Mouse (Mus musculus) hindbrain, embryonic 12.5 days (tissue): ENCODE data around the gene Abcc4. TPM values are rescaled to one million over a fixed set of nuclear protein-coding genes. Genes with fewer than 3 reads are reported as not detected.
A peak's percentile ranks its signal among the peaks of the same experiment; 100 is the strongest.

Experiments
- ATAC-seq: fragments of 200-750 bp; cut with Nextera tagmentation; 2 replicates; pipeline ENCODE4 v1.8.0; 2017; ENCODE audit warnings: moderate TSS enrichment; ENCODE audit not compliant: low FRiP score
- H3K27ac ChIP-seq: fragments of 300-500 bp; sonication (generic); 2 replicates; pipeline ENCODE4 v1.5.1; 2016; ENCODE audit warnings: mild to moderate bottlenecking
- H3K27me3 ChIP-seq: fragments of 300-500 bp; sonication (generic); 2 replicates; pipeline ENCODE4 v1.6.1; 2016; ENCODE audit warnings: mild to moderate bottlenecking
- H3K36me3 ChIP-seq: fragments of 300-500 bp; sonication (generic); 2 replicates; pipeline ENCODE4 v1.6.1; 2016; ENCODE audit warnings: mild to moderate bottlenecking
- H3K4me1 ChIP-seq: fragments of 300-500 bp; sonication (generic); 2 replicates; pipeline ENCODE4 v1.6.1; 2016
- H3K4me2 ChIP-seq: fragments of 300-500 bp; sonication (generic); replicated peaks from 2 replicates; pipeline ENCODE4 v1.6.1; 2016; ENCODE audit warnings: mild to moderate bottlenecking
- H3K4me3 ChIP-seq: fragments of 300-500 bp; sonication (generic); 2 replicates; pipeline ENCODE4 v1.5.1; 2016; ENCODE audit warnings: mild to moderate bottlenecking
- H3K9ac ChIP-seq: fragments of 300-500 bp; sonication (generic); 2 replicates; pipeline ENCODE4 v1.6.1; 2016; ENCODE audit warnings: mild to moderate bottlenecking, moderate library complexity
- H3K9me3 ChIP-seq: fragments of 300-500 bp; sonication (generic); replicated peaks from 2 replicates; pipeline ENCODE4 v1.6.1; 2016; ENCODE audit warnings: mild to moderate bottlenecking
- WGBS: fragments of 180-500 bp; shearing (Covaris S2); methylation state at CpG from one replicate; pipeline ENCODE4 v1.1.7; 2016; 5-methylcytosine and 5-hydroxymethylcytosine counted together
- polyA plus RNA-seq: library from polyadenylated mRNA; unstranded; fragments of >200 nt; fragmentation: Nextera tagmentation; extraction: Ambion mirVana; gene quantifications from 2 replicates; pipeline ENCODE4 v1.2.1, GENCODE M21; 2016

Abcc4 gene
- polyA plus RNA-seq, 1 experiment from 2014 or later: 3.2 TPM

DNA sequence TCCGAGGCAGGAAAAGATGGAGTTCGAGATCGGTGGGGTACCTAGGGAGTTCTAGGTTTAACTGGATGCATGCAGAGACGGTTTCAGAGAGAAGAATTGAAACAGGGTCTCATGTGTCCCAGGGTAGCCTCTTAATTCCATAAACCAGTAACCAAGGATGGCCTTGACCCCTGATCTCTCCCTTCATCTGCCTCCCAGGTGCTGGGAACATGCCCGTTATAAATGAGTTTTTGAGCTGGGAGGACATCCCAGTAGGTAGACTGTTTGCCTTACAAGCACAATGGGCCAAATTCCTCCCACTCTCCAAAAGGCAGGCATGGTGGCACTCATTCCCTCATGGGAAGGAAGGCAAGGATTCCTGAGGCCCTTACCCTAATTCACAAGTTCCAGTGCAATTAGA lies 2.1 kb upstream of the Abcc4 start:
- Histone ChIP-seq H3K9ac (no peak overlapping the region), H3K4me1 (peaks cover 18% of the 10 kb centered on the region), H3K4me3 (no peak overlapping the region), H3K36me3 (no peaks in the 10 kb centered on the region), H3K27me3 (peaks cover 52% of the 10 kb centered on the region), H3K4me2 (no peak overlapping the region), H3K9me3 (no peaks in the 10 kb centered on the region), H3K27ac (no peak overlapping the region)
- 78% methylated on average over 5 of the region's 5 CpGs for WGBS
- ATAC-seq: no peak

DNA sequence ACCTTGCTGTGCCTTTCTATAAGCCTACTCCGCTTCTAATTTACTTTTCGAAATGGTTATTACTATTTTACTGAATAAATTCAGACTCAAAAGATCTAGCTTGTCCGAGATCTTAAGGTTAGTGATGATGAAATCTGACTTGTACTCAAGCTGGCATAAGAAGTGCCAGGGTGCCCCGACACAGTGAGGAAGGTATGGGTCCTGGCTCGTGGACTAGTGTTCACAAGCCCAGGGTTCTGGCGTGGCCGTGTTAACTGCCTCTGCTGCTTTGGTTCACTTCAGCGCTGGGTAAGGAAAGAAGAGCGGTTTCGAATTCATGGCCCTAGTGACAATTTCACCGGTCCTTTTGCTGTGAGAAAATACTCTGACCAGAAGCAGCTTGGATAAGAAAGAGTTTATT lies 943 bp upstream of the Abcc4 start:
- H3K9ac ChIP-seq: no peak overlapping the region
- H3K27ac ChIP-seq: no peak overlapping the region
- H3K27me3 ChIP-seq: peaks cover 48% of the 10 kb centered on the region
- no peak overlapping the region for H3K4me3 ChIP-seq
- H3K4me1 ChIP-seq: peaks cover 17% of the 10 kb centered on the region
- 83% methylated on average over 11 of the region's 11 CpGs for WGBS
- no peaks in the 10 kb centered on the region for H3K9me3 ChIP-seq
- peak overlapping the region; percentile 100; the same call in 1 of the 2 replicates for H3K4me2 ChIP-seq
- no peaks in the 10 kb centered on the region for H3K36me3 ChIP-seq
- no peak for ATAC-seq

DNA sequence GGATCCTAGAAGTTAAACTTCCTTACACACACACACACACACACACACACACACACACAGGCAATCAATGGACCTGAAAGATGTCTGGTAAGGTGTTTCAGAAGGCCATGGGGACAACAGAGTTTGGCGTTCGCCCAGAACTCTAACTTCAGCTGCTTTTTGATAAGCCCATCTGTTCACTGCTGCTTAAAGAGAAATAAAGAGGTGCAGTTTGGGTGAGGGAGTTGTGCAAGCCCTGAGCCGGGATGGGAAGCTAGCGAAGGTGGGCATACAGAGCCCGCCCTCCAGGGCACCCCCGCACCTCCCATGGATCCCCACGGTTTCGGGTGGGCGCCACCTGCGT lies 583 bp downstream of the Abcc4 start:
- under 1% methylated on average over 9 of the region's 10 CpGs for WGBS
- Histone ChIP-seq H3K27me3 (peaks cover 39% of the 10 kb centered on the region), H3K27ac (no peak overlapping the region)

DNA sequence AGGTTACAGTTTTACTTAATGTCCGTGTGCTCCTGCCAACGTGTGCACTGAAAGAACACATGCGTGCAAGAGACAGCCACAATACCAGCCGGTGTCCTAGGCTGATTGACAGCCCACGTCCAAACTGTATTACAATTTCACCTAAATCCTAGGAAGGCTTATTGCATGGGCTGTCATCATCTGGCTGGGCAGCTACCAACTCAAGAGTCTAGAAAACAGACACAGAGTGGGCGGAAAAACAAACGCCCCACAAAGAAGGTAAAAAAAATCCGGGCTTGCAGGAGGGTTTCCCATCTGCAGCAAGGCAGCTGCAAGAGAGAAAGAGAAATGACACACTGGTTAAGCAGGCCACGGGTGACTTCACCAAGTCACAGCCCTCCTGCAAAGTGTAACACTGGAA lies 2.7 kb downstream of the Abcc4 start:
- H3K9ac ChIP-seq: no peak overlapping the region
- no peak for ATAC-seq
- no peaks in the 10 kb centered on the region for H3K36me3 ChIP-seq
- peaks cover 12% of the 10 kb centered on the region for H3K4me1 ChIP-seq
- 73% methylated on average over 9 of the region's 9 CpGs for WGBS
- H3K27ac ChIP-seq: no peak overlapping the region
- no peak overlapping the region for H3K4me3 ChIP-seq
- no peak overlapping the region for H3K4me2 ChIP-seq
- H3K27me3 ChIP-seq: peaks cover 31% of the 10 kb centered on the region
- H3K9me3 ChIP-seq: no peaks in the 10 kb centered on the region

More for the DNA sequence above, 583 bp downstream of the Abcc4 start:
- ATAC-seq: 0 out of 2 replicates have a peak, but pooled peaks have one; percentile 5
- H3K4me1 ChIP-seq: peaks cover 18% of the 10 kb centered on the region
- H3K4me2 ChIP-seq: peak overlapping the region; percentile 100
- peak overlapping the region; percentile 73 for H3K9ac ChIP-seq
- H3K36me3 ChIP-seq: no peaks in the 10 kb centered on the region
- H3K9me3 ChIP-seq: no peaks in the 10 kb centered on the region
- H3K4me3 ChIP-seq: peak overlapping the region; percentile 66

DNA sequence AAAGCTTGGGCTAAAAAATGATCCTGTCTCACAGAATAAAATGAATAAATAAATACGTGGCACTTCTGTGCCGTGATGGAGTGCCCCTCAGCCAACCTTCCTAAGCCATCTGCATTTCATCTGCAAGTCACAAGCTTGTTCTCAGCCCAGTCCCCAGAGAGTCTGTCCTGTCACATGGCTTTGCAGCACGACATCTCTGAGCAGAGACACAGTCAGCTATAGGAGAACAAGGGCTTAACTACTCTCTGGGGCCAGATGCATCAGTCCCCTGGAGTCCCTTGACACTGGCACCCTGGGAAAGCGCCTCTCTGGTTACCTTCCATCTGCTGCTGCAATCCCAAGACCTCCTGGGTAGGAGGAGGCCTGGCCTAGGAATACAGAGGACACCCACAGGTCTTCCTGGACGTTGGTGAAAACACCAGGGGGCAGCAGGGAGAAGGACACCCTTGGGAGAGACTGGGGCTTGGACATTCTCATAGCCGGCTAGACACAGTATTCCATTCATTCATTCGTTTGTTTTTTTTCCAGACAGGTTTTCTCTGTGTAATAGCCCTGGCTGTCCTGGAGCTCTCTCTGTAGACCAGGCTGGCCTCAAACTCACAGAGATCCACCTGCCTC lies 3.9 kb downstream of the Abcc4 start:
- no peak overlapping the region for H3K27ac ChIP-seq
- no peaks in the 10 kb centered on the region for H3K36me3 ChIP-seq
- H3K9me3 ChIP-seq: no peaks in the 10 kb centered on the region
- ATAC-seq: no peak
- no peak overlapping the region for H3K4me2 ChIP-seq
- H3K27me3 ChIP-seq: peaks cover 25% of the 10 kb centered on the region
- 45% methylated on average over 7 of the region's 7 CpGs for WGBS
- no peak overlapping the region for H3K9ac ChIP-seq
- H3K4me3 ChIP-seq: no peak overlapping the region
- peaks cover 12% of the 10 kb centered on the region for H3K4me1 ChIP-seq

DNA sequence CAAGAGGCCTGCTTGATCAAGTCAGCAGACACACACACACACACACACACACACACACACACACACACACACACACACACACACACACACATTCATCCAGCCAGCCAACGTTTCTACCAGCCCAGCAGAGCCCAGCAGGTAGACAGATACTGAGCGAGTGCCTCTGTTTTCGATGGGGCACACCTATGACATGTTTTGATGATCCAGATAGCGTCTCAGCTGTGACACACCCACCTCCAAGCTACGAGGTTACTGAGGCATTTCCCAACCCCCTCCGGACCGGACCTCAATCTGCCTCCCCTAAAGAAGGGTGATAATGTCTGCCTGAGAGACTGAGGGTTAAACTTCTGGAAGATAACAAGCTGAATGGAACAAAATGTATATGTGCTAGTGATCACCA lies 5.4 kb downstream of the Abcc4 start:
- ATAC-seq: no peak
- no peaks in the 10 kb centered on the region for H3K36me3 ChIP-seq
- peaks cover 20% of the 10 kb centered on the region for H3K27me3 ChIP-seq
- no peak overlapping the region for H3K4me2 ChIP-seq
- H3K9ac ChIP-seq: no peak overlapping the region
- no peak overlapping the region for H3K4me3 ChIP-seq
- H3K4me1 ChIP-seq: peaks cover 7% of the 10 kb centered on the region
- H3K9me3 ChIP-seq: no peaks in the 10 kb centered on the region
- 83% methylated on average over 7 of the region's 7 CpGs for WGBS
- no peak overlapping the region for H3K27ac ChIP-seq

DNA sequence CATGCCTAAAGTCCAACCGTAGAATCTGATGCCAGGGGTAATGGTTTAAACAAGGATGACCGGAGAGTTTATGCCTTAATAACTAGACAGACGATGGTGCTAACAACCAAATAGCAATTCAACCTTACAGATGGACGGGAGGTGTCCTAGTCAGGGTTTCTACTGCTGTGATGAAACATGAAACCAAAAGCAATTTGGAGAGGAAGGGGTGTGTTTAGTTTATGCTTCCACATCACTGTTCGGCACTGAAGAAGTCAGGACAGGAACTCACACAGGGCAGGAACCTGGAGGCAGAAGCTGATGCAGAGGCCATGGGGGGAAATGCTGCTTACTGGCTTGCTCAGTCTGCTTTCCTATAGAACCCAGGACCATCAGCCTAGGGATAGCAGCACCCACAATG lies 6.1 kb downstream of the Abcc4 start:
- Histone ChIP-seq H3K36me3 (no peaks in the 10 kb centered on the region), H3K4me1 (0 out of 2 replicates have a peak, but pooled peaks cover 4% of the 10 kb centered on the region), H3K27me3 (peaks cover 16% of the 10 kb centered on the region), H3K9me3 (no peaks in the 10 kb centered on the region), H3K4me2 (no peak overlapping the region), H3K27ac (no peak overlapping the region), H3K9ac (no peak overlapping the region), H3K4me3 (no peak overlapping the region)
- 71% methylated on average over 5 of the region's 5 CpGs for WGBS
- ATAC-seq: no peak

DNA sequence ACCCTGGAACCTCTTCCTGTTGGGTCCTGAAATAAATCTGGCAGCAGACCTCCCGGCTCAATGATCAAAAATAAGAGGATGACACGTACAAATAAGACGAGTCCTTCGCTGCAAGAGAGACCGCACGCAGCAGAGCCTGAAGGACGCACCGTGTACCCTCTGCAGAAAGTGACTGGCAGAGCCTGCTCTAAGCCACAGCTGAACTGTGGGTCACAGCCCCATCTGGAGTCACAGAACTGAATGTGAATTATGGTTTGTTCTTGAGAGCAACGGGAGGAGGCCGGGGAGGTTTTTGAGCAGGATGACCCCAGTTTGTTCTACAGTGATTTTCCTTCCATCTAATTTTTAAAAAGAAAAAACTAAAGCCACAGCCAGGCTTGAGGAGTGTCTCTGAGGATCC lies 6.5 kb downstream of the Abcc4 start:
- Histone ChIP-seq H3K9ac (no peak overlapping the region), H3K4me3 (no peak overlapping the region), H3K27ac (no peak overlapping the region), H3K9me3 (no peaks in the 10 kb centered on the region), H3K36me3 (no peaks in the 10 kb centered on the region), H3K4me1 (0 out of 2 replicates have a peak, but pooled peaks cover 4% of the 10 kb centered on the region), H3K27me3 (peaks cover 11% of the 10 kb centered on the region), H3K4me2 (no peak overlapping the region)
- ATAC-seq: no peak
- 81% methylated on average over 10 of the region's 10 CpGs for WGBS

DNA sequence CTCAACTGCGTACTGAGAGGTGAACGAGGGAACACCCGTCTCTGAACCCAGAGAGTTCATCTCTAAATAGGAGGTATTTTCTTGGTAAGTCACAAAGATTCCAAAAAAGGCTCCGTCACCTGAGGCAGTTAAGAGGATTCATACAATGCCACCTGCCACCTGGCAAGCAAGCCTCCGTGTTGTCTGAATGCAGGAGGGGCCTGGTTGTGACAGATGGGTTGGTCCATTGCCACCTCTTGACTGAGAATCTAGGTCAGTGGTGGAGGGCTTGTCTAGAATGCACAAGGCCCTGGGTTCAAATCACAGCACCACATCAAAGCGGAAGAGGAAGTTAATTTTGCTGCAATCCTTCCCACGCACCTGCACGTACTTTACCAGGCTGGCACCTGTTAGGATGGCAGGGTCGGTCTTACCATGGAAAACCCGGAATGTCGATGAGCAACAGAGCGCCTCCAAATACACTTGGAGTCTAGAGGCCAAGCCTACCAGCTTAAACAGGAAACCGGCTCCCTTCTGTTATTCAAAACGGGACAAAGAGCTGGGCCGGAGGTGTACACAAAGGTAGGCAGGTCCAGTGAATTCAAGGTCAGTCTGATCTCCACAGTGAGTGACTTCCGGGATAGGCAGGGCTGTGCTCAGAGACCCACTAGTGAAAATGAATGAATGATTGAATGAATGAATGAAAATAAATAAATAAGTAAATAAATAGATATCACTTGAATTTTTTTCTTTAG lies 9.3 kb downstream of the Abcc4 start:
- H3K4me3 ChIP-seq: no peak overlapping the region
- 95% methylated on average over 16 of the region's 16 CpGs for WGBS
- no peaks in the 10 kb centered on the region; the same call in 1 of the 2 replicates for H3K27me3 ChIP-seq
- no peak for ATAC-seq
- H3K4me2 ChIP-seq: no peak overlapping the region
- H3K9ac ChIP-seq: no peak overlapping the region
- peaks cover 7% of the 10 kb centered on the region; the same call in 1 of the 2 replicates for H3K4me1 ChIP-seq
- H3K36me3 ChIP-seq: no peaks in the 10 kb centered on the region
- no peaks in the 10 kb centered on the region for H3K9me3 ChIP-seq
- H3K27ac ChIP-seq: no peak overlapping the region

DNA sequence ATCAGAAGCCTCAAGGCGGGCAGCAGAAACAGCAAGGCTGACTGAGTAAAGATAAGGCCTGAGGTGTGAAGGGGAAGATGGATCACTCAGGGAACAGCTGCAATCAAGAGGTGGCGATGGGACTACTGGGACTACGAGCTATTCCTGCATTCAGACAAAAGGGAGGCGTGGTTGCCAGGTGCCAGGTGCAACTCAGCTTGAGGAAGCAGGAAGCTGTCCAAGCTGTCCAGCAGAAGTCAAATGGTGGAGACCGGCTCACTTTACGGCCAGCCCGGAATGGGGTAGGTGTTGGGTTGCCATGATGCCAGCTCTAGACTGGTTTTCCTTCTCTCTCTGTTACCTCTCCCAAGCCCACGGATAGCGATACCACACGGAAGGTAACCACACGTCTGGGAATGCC lies 10.2 kb downstream of the Abcc4 start:
- WGBS: 92% methylated on average over 11 of the region's 11 CpGs

DNA sequence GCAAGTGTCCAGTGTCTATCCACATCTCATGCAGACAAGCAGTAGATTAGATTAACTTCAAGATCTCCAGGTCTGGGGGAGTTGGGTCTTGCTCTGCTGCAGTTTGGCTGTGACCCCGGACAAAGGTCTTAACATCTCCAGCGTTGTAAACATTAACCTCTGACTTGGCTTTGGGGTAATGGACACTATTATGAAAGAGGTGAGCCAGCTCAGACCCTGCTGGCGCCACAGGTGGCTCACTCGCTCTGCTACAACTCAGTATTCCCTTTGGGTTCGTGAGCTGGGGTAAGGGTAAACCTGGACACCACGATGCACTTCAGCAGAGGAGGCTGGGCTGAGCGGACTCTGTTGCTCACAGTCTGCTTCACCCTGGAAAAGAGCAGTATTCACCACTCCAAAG lies 11.7 kb downstream of the Abcc4 start:
- WGBS: 88% methylated on average over 7 of the region's 7 CpGs
- Histone ChIP-seq H3K27ac (no peak overlapping the region), H3K9me3 (no peaks in the 10 kb centered on the region), H3K9ac (no peak overlapping the region), H3K4me2 (no peak overlapping the region), H3K36me3 (no peaks in the 10 kb centered on the region), H3K4me1 (peaks cover 14% of the 10 kb centered on the region; the same call in 1 of the 2 replicates), H3K27me3 (no peaks in the 10 kb centered on the region), H3K4me3 (no peak overlapping the region)
- ATAC-seq: no peak

More for the DNA sequence above, 10.2 kb downstream of the Abcc4 start:
- H3K4me2 ChIP-seq: no peak overlapping the region
- no peak overlapping the region for H3K4me3 ChIP-seq
- no peak for ATAC-seq
- no peak overlapping the region for H3K9ac ChIP-seq
- no peaks in the 10 kb centered on the region for H3K9me3 ChIP-seq
- no peaks in the 10 kb centered on the region for H3K27me3 ChIP-seq
- H3K4me1 ChIP-seq: peaks cover 9% of the 10 kb centered on the region; the same call in 1 of the 2 replicates
- no peaks in the 10 kb centered on the region for H3K36me3 ChIP-seq
- no peak overlapping the region for H3K27ac ChIP-seq

DNA sequence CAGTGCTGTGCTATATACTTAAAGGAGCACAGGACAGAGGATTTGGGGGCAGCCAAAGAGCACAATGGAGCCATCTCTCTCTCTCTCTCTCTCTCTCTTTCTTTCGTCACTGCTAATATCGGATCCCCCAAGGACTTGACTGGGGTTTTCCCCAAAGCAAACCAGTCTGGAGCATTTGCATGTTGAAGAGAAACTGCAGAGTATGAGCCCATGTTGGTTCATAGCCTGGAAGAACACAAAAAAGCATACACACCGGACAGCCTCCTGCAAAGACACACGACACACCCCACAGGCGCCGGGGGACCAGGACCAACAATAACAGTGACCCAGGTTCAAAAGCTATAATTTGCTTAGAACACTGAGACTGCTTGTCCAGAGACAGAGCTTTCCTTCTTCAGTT lies 14.1 kb downstream of the Abcc4 start:
- Histone ChIP-seq H3K9ac (no peak overlapping the region), H3K9me3 (no peaks in the 10 kb centered on the region), H3K27me3 (no peaks in the 10 kb centered on the region), H3K27ac (no peak overlapping the region), H3K36me3 (no peaks in the 10 kb centered on the region), H3K4me3 (no peak overlapping the region), H3K4me2 (no peak overlapping the region), H3K4me1 (peaks cover 24% of the 10 kb centered on the region)
- 79% methylated on average over 6 of the region's 6 CpGs for WGBS
- ATAC-seq: no peak

DNA sequence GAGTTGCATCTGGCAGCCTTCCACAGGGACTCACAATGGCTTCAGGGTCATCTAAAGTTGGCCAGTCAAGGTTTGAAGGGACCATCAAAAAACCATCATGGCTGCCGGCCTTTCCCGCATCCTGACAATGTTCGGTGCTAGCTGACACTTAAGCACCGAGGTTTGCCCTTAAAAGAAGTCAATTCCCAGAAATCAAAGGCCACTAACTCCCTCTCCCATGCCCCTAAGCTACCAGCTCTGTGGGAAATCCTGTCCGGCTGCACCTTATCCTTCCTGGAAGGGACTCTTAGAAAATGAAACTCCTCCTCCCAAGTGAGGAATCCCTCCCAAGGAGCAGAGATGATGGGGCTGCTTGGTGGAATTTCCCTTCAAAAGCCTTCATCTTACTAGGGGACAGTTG lies 14.6 kb downstream of the Abcc4 start:
- no peak overlapping the region for H3K4me3 ChIP-seq
- peaks cover 24% of the 10 kb centered on the region for H3K4me1 ChIP-seq
- H3K9me3 ChIP-seq: no peaks in the 10 kb centered on the region
- WGBS: 84% methylated on average over 5 of the region's 5 CpGs
- H3K27ac ChIP-seq: no peak overlapping the region
- no peaks in the 10 kb centered on the region for H3K36me3 ChIP-seq
- no peak overlapping the region for H3K9ac ChIP-seq
- no peak for ATAC-seq
- no peak overlapping the region for H3K4me2 ChIP-seq
- H3K27me3 ChIP-seq: no peaks in the 10 kb centered on the region
